Mouse (Mus musculus) midbrain, postnatal 0 days (tissue): ENCODE data around the gene Il34. TPM values are rescaled to one million over a fixed set of nuclear protein-coding genes. Genes with fewer than 3 reads are reported as not detected.

Source experiments
- ATAC-seq: fragments of 200-750 bp; cut with Nextera tagmentation; 2 replicates; pipeline ENCODE4 v1.8.0; 2017; ENCODE audit warnings: moderate number of reproducible peaks, mild to moderate bottlenecking, moderate TSS enrichment, moderate library complexity; ENCODE audit not compliant: low FRiP score
- DNase-seq: peaks from one replicate; pipeline ENCODE4 v3.0.0-alpha.2; 2015; ENCODE audit warnings: low spot score
- H3K27ac ChIP-seq: fragments of 300-500 bp; sonication (generic); 2 replicates; pipeline ENCODE4 v1.5.1; 2014; ENCODE audit warnings: low read depth, mild to moderate bottlenecking, low read length, mixed read lengths
- H3K27me3 ChIP-seq: fragments of 300-500 bp; sonication (generic); 2 replicates; pipeline ENCODE4 v1.6.1; 2014; ENCODE audit warnings: low read length, control low read depth, mixed read lengths; ENCODE audit not compliant: insufficient read depth
- H3K36me3 ChIP-seq: fragments of 300-500 bp; sonication (generic); 2 replicates; pipeline ENCODE4 v1.6.1; 2014; ENCODE audit warnings: low read length, control low read depth, mixed read lengths; ENCODE audit not compliant: insufficient read depth
- H3K4me1 ChIP-seq: fragments of 300-500 bp; sonication (generic); 2 replicates; pipeline ENCODE4 v1.6.1; 2014; ENCODE audit warnings: mild to moderate bottlenecking, control low read depth, antibody characterized with exemption, low read length, mixed read lengths; ENCODE audit not compliant: insufficient read depth
- H3K4me2 ChIP-seq: fragments of 300-500 bp; sonication (generic); 2 replicates; pipeline ENCODE4 v1.6.1; 2014; ENCODE audit warnings: low read depth, mild to moderate bottlenecking, low read length, mixed read lengths; ENCODE audit not compliant: poor library complexity, severe bottlenecking
- H3K4me3 ChIP-seq: fragments of 300-500 bp; sonication (generic); 2 replicates; pipeline ENCODE4 v1.5.1; 2014; ENCODE audit warnings: low read depth, mild to moderate bottlenecking, low read length, moderate library complexity
- H3K9ac ChIP-seq: fragments of 300-500 bp; sonication (generic); replicated peaks from 2 replicates; pipeline ENCODE4 v1.6.1; 2014; ENCODE audit warnings: mild to moderate bottlenecking, low read length, moderate library complexity, mixed read lengths; ENCODE audit not compliant: poor library complexity, severe bottlenecking
- H3K9me3 ChIP-seq: fragments of 300-500 bp; sonication (generic); 2 replicates; pipeline ENCODE4 v1.6.1; 2016; ENCODE audit warnings: low read length, control low read depth
- CTCF ChIP-seq: IDR thresholded peaks from 2 replicates; pipeline ENCODE4 v1.5.1; 2016; ENCODE audit warnings: antibody characterized with exemption, mild to moderate bottlenecking
- WGBS: fragments of 180-500 bp; shearing (Covaris S2); extraction: QIAGEN DNeasy Blood & Tissue Kit; methylation state at CpG from one replicate; pipeline ENCODE4 v1.1.7; 2014; 5-methylcytosine and 5-hydroxymethylcytosine counted together
- polyA plus RNA-seq: library from polyadenylated mRNA; unstranded; fragments of >200 nt; fragmentation: Nextera tagmentation; extraction: Ambion mirVana; gene quantifications from 2 replicates; pipeline ENCODE4 v1.2.1, GENCODE M21; 2015
- total RNA-seq: library from RNA; depleted of rRNA; stranded (reverse); fragments of >200 nt; gene quantifications from 2 replicates; pipeline ENCODE4 v1.2.3, GENCODE M21; 2014

The Il34 gene
- total and polyA plus RNA-seq, 2 experiments from 2014 or later, result 5.8 to 9.1 TPM

DNA sequence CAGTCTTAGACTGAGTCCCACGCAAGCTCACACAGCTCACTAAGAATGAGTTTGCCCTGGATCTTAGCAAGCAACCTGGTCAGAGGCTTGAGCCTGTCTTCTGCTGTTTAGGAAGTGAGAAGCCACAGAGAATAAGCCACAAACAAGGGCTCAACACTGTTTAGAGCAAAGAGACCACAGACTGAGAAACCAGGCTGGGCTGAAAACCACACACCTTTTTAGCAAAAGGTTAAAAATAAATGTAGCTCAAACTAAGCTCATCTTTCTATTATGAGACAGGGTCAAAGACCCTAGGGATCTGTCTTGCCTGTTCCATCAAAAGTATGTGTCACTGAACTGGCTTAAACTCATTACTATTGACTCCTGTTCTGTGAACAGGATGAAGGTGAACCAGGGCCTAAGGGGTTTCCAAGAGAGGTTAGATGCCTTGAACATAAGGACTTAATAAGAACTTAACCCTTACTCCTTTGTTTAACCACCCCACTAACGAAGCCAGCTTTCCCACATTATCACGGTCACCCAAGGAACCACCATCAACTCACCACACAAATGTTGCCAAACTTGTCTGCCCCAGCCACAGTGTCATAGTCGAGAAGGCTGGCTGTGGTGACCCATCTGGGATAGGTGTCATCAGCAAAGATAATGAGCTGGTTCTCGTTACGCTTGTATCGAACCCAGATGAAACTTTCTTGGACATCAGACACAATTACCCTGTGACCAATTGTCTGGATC is 7.5 kb upstream of the Il34 start:
- Histone ChIP-seq H3K4me1 (no peaks in the 10 kb centered on the region), H3K27ac (no peak overlapping the region), H3K9me3 (no peaks in the 10 kb centered on the region), H3K4me2 (no peak overlapping the region), H3K4me3 (no peak overlapping the region), H3K9ac (no peak overlapping the region), H3K36me3 (peaks cover 81% of the 10 kb centered on the region), H3K27me3 (no peaks in the 10 kb centered on the region)
- TF ChIP-seq CTCF, result no peak
- DNase-seq (no peak), ATAC-seq (no peak)
- 91% methylated on average over 7 of the region's 7 CpGs for WGBS

- H3K27ac ChIP-seq, result no peak overlapping the region
- peaks cover 80% of the 10 kb centered on the region for H3K36me3 ChIP-seq
- H3K4me2 ChIP-seq, result no peak overlapping the region
- WGBS, result 97% methylated on average over 7 of the region's 7 CpGs
- H3K4me1 ChIP-seq, result no peaks in the 10 kb centered on the region
- TF ChIP-seq CTCF, result no peak
- no peak for ATAC-seq
- no peaks in the 10 kb centered on the region for H3K9me3 ChIP-seq
- DNase-seq, result no peak
- H3K9ac ChIP-seq, result no peak overlapping the region
- no peak overlapping the region for H3K4me3 ChIP-seq
- H3K27me3 ChIP-seq, result no peaks in the 10 kb centered on the region
Observed at GRCm38 (mm10) chr8:110812349-110813080, 6.8 kb upstream of the Il34 start.

DNA sequence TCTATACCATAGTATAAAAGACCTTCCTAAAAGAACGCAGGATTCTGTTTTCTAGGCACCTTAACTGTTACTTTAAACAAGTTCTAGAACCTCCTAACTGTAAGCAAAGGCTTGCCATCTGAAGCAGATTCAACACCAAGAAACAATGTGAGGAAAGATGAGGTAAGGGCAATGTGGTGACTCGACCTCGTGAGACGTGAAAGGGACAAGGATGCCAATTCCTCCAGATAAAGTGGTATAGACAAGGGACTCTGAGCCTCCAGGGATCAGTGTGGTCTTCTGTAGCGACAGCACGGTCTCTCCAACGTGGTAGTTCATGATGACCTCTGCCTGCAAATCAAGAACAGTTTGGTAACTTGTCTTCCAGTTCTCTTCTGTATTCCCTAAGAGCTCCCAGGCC is 6.1 kb upstream of the Il34 start:
- H3K9ac ChIP-seq, result no peak overlapping the region
- no peaks in the 10 kb centered on the region for H3K9me3 ChIP-seq
- H3K4me3 ChIP-seq, result no peak overlapping the region
- H3K4me2 ChIP-seq, result no peak overlapping the region
- no peak overlapping the region for H3K27ac ChIP-seq
- no peaks in the 10 kb centered on the region for H3K27me3 ChIP-seq
- no peak for TF ChIP-seq CTCF
- 92% methylated on average over 7 of the region's 7 CpGs for WGBS
- no peak for ATAC-seq
- no peak for DNase-seq
- H3K4me1 ChIP-seq, result no peaks in the 10 kb centered on the region
- H3K36me3 ChIP-seq, result peaks cover 73% of the 10 kb centered on the region

DNA sequence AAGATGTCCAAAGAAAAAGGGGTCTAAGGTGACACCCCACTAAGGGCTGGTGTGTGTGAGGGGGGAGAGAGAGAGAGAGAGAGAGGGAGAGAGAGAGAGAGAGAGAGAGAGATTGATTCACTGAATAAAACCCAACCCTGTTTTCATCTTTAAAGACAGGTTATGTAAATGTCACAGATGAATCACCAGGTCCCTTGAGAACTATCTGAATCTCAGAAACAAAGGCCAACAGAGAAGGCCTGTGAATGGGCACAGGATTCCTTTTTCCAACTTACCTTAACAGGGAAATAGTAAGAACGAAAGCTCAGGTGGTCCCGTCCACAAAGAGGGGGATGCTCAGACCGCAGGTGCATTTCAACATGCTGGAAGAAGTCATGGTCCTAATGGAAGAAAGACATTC is 5.4 kb upstream of the Il34 start:
- Histone ChIP-seq H3K4me1 (no peaks in the 10 kb centered on the region), H3K9me3 (no peaks in the 10 kb centered on the region), H3K27ac (no peak overlapping the region), H3K27me3 (no peaks in the 10 kb centered on the region), H3K36me3 (peaks cover 68% of the 10 kb centered on the region), H3K4me2 (no peak overlapping the region), H3K4me3 (no peak overlapping the region), H3K9ac (no peak overlapping the region)
- 97% methylated on average over 3 of the region's 3 CpGs for WGBS
- no peak for TF ChIP-seq CTCF
- DNase-seq (no peak), ATAC-seq (no peak)

DNA sequence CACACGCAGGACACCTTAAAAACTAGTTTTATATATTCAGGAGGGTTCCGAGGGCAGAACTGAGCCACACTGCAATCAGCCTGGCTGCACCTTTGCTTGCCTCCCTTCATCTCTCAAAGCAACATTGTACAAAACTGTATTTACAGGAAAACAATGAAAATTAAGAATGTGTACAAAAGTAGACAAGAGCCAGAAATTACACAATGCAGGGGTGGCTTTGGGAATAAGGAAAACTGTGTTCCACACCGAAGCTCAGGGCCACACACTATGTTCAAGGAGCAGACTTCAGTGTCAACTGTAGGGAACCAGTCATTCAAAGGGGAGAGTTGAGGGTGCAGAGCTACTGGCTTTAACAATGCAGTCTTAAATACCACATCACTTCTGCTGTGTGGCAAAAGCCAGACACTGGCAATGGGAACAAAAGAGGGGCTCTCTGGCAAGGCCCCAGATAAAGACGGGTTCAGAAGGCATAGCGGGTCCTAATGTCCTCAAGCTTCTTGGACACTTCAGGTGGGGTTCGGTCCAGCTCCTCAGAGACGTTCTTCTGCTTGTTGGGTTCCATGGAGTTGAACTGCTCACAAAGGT is 4.8 kb upstream of the Il34 start:
- no peak for DNase-seq
- peaks cover 63% of the 10 kb centered on the region for H3K36me3 ChIP-seq
- WGBS, result 84% methylated on average over 7 of the region's 7 CpGs
- no peaks in the 10 kb centered on the region for H3K27me3 ChIP-seq
- H3K9me3 ChIP-seq, result no peaks in the 10 kb centered on the region
- no peak overlapping the region for H3K9ac ChIP-seq
- no peak overlapping the region for H3K4me3 ChIP-seq
- no peak for TF ChIP-seq CTCF
- ATAC-seq, result no peak
- H3K4me2 ChIP-seq, result no peak overlapping the region
- H3K27ac ChIP-seq, result no peak overlapping the region
- no peaks in the 10 kb centered on the region for H3K4me1 ChIP-seq

- ATAC-seq (no peak), DNase-seq (no peak)
- no peak overlapping the region for H3K27ac ChIP-seq
- WGBS, result 59% methylated on average over 2 of the region's 2 CpGs
- H3K27me3 ChIP-seq, result no peaks in the 10 kb centered on the region
- H3K9ac ChIP-seq, result no peak overlapping the region
- no peak for TF ChIP-seq CTCF
- H3K4me1 ChIP-seq, result no peaks in the 10 kb centered on the region
- H3K4me2 ChIP-seq, result no peak overlapping the region
- peaks cover 55% of the 10 kb centered on the region for H3K36me3 ChIP-seq
- no peaks in the 10 kb centered on the region for H3K9me3 ChIP-seq
- no peak overlapping the region for H3K4me3 ChIP-seq
Observed at GRCm38 (mm10) chr8:110809831-110810230, 4.1 kb upstream of the Il34 start.
